Mouse (Mus musculus) thymus, adult 2 months (tissue): ENCODE results near the gene Plaur.

ENCODE experiments used
- CTCF ChIP-seq: fragments of 200-500 bp; IDR thresholded peaks from 2 replicates; pipeline ENCODE4 v1.5.1; 2012; ENCODE audit warnings: mild to moderate bottlenecking, control low read depth, low read length, moderate library complexity, borderline replicate concordance; ENCODE audit not compliant: control insufficient read depth, poor library complexity, insufficient read depth; ENCODE audit errors: extremely low read depth
- POLR2A ChIP-seq: fragments of 200-500 bp; IDR thresholded peaks from 2 replicates; pipeline ENCODE4 v1.6.1; 2012; ENCODE audit warnings: mild to moderate bottlenecking, low read length, control low read depth, moderate library complexity; ENCODE audit not compliant: control insufficient read depth, poor library complexity, insufficient read depth; ENCODE audit errors: extremely low read depth

- no peak for TF ChIP-seq CTCF
- no peak for TF ChIP-seq POLR2A
Observed at GRCm38 (mm10) chr7:24454199-24454598, 8.1 kb upstream of the Plaur start.
